Mouse (Mus musculus) testis, postnatal 10 days (tissue): ENCODE measurements around the gene Tmem206.
A peak's percentile ranks its signal among the peaks of the same experiment; 100 is the strongest.

ENCODE experiments used
- DNase-seq: peaks from one replicate; pipeline ENCODE4 v3.0.0; 2021; ENCODE audit warnings: low spot score

Tmem206 gene

GRCm38 (mm10) chr1:191311296-191311898, 14.3 kb upstream of the Tmem206 start:
- no peak for DNase-seq

- DNase-seq: peak; percentile 90
Observed at GRCm38 (mm10) chr1:191312513-191312941, 13.2 kb upstream of the Tmem206 start.

GRCm38 (mm10) chr1:191313158-191313557, 12.6 kb upstream of the Tmem206 start:
- no peak for DNase-seq

GRCm38 (mm10) chr1:191313926-191314325, 11.8 kb upstream of the Tmem206 start:
- DNase-seq: no peak

- DNase-seq: no peak
Observed at GRCm38 (mm10) chr1:191316818-191317217, 8.9 kb upstream of the Tmem206 start.

- peak; percentile 88 for DNase-seq
Observed at GRCm38 (mm10) chr1:191317591-191318196, 8.0 kb upstream of the Tmem206 start, which contains the start of gene Nenf. Nenf (minus strand) TSS chr1:191318194.

- peak; percentile 72 for DNase-seq
Observed at GRCm38 (mm10) chr1:191318686-191319085, 7.0 kb upstream of the Tmem206 start.

- no peak for DNase-seq
Observed at GRCm38 (mm10) chr1:191323381-191323780, 2.3 kb upstream of the Tmem206 start.

GRCm38 (mm10) chr1:191324733-191325590, 750 bp upstream of the Tmem206 start:
- no peak for DNase-seq

- DNase-seq: peak; percentile 72
Observed at GRCm38 (mm10) chr1:191326233-191326882, 646 bp downstream of the Tmem206 start.

- DNase-seq: no peak
Observed at GRCm38 (mm10) chr1:191327258-191327657, 1.5 kb downstream of the Tmem206 start.

GRCm38 (mm10) chr1:191328019-191328441, 2.3 kb downstream of the Tmem206 start:
- DNase-seq: peak; percentile 92

- DNase-seq: no peak
Observed at GRCm38 (mm10) chr1:191330356-191330755, 4.6 kb downstream of the Tmem206 start.

GRCm38 (mm10) chr1:191334500-191334899, 8.8 kb downstream of the Tmem206 start:
- no peak for DNase-seq

GRCm38 (mm10) chr1:191339876-191340275, 14.2 kb downstream of the Tmem206 start:
- no peak for DNase-seq

GRCm38 (mm10) chr1:191340530-191340929, 14.8 kb downstream of the Tmem206 start:
- DNase-seq: no peak

- no peak for DNase-seq
Observed at GRCm38 (mm10) chr1:191347602-191348001, 21.9 kb downstream of the Tmem206 start.

GRCm38 (mm10) chr1:191348592-191348991, 22.9 kb downstream of the Tmem206 start:
- no peak for DNase-seq

- DNase-seq: no peak
Observed at GRCm38 (mm10) chr1:191348996-191349395, 23.3 kb downstream of the Tmem206 start.

GRCm38 (mm10) chr1:191349486-191350037, 23.9 kb downstream of the Tmem206 start:
- no peak for DNase-seq

GRCm38 (mm10) chr1:191350355-191350754, 24.6 kb downstream of the Tmem206 start:
- DNase-seq: no peak
